Mouse (Mus musculus): ENCODE measurements around the gene Hnf4a.
"Not testable (repeated sequence)": the region's sequence is repeated elsewhere in the genome, so short reads cannot be mapped to it uniquely, and the experiment has no call there.

Hnf4a gene

GRCm38 (mm10) chr2:163506300-163507004 lies at the start of gene Hnf4a:
Hnf4a (plus strand) TSS chr2:163506808.
- no peak for DNase-seq (ENCODE audit: low read depth, low spot score)

GRCm38 (mm10) chr2:163458539-163459265 lies 47.9 kb upstream of the Hnf4a start:
- DNase-seq (ENCODE audit: low read depth, low spot score): no peak

GRCm38 (mm10) chr2:163459380-163459779 lies 47.2 kb upstream of the Hnf4a start:
- no peak for DNase-seq (ENCODE audit: low read depth, low spot score)

- no peak for DNase-seq (ENCODE audit: low read depth, low spot score)
These were observed 46.0 kb upstream of the Hnf4a start for GRCm38 (mm10) chr2:163460622-163461021.

GRCm38 (mm10) chr2:163461307-163461706 lies 45.3 kb upstream of the Hnf4a start:
- DNase-seq (ENCODE audit: low read depth, low spot score): not testable (repeated sequence)

GRCm38 (mm10) chr2:163462386-163462785 lies 44.2 kb upstream of the Hnf4a start:
- no peak for DNase-seq (ENCODE audit: low read depth, low spot score)

GRCm38 (mm10) chr2:163462801-163463200 lies 43.8 kb upstream of the Hnf4a start:
- DNase-seq (ENCODE audit: low read depth, low spot score): no peak

- no peak for DNase-seq (ENCODE audit: low read depth, low spot score)
These were observed 43.3 kb upstream of the Hnf4a start for GRCm38 (mm10) chr2:163463251-163463769.

GRCm38 (mm10) chr2:163463998-163464397 lies 42.6 kb upstream of the Hnf4a start:
- DNase-seq (ENCODE audit: low read depth, low spot score): no peak

- DNase-seq (ENCODE audit: low read depth, low spot score): no peak
These were observed 42.0 kb upstream of the Hnf4a start for GRCm38 (mm10) chr2:163464562-163464961.

GRCm38 (mm10) chr2:163466771-163467170 lies 39.8 kb upstream of the Hnf4a start:
- DNase-seq (ENCODE audit: low read depth, low spot score): no peak

- DNase-seq (ENCODE audit: low read depth, low spot score): no peak
These were observed 39.0 kb upstream of the Hnf4a start for GRCm38 (mm10) chr2:163467585-163467984.

- no peak for DNase-seq (ENCODE audit: low read depth, low spot score)
These were observed 37.7 kb upstream of the Hnf4a start for GRCm38 (mm10) chr2:163468866-163469265.

GRCm38 (mm10) chr2:163469711-163470110 lies 36.9 kb upstream of the Hnf4a start:
- no peak for DNase-seq (ENCODE audit: low read depth, low spot score)

GRCm38 (mm10) chr2:163471136-163471535 lies 35.5 kb upstream of the Hnf4a start:
- no peak for DNase-seq (ENCODE audit: low read depth, low spot score)

- no peak for DNase-seq (ENCODE audit: low read depth, low spot score)
These were observed 34.7 kb upstream of the Hnf4a start for GRCm38 (mm10) chr2:163471710-163472465.

GRCm38 (mm10) chr2:163472466-163472851 lies 34.1 kb upstream of the Hnf4a start, which contains the start of gene Fitm2:
Fitm2 (minus strand) TSS chr2:163472629.
- peak; percentile 99 for DNase-seq (ENCODE audit: low read depth, low spot score)

GRCm38 (mm10) chr2:163480191-163480825 lies 26.3 kb upstream of the Hnf4a start:
- DNase-seq (ENCODE audit: low read depth, low spot score): no peak

GRCm38 (mm10) chr2:163481539-163482029 lies 25.0 kb upstream of the Hnf4a start:
- peak; percentile 58 for DNase-seq (ENCODE audit: low read depth, low spot score)

- no peak for DNase-seq (ENCODE audit: low read depth, low spot score)
These were observed 19.2 kb upstream of the Hnf4a start for GRCm38 (mm10) chr2:163487360-163487759.

- DNase-seq (ENCODE audit: low read depth, low spot score): no peak
These were observed 16.8 kb upstream of the Hnf4a start for GRCm38 (mm10) chr2:163489725-163490291.

Data from forelimb bud, embryonic 11.5 days (tissue).